Mouse (Mus musculus): ENCODE measurements around the gene Kcnip2.
"Not testable (repeated sequence)": the region's sequence is repeated elsewhere in the genome, so short reads cannot be mapped to it uniquely, and the experiment has no call there.

Gene Kcnip2

GRCm38 (mm10) chr19:45811028-45811674 is 4.7 kb downstream of the Kcnip2 start:
- DNase-seq (ENCODE audit: low read depth): no peak

GRCm38 (mm10) chr19:45807732-45808131 is 8.1 kb downstream of the Kcnip2 start:
- DNase-seq (ENCODE audit: low read depth): no peak

- DNase-seq (ENCODE audit: low read depth): not testable (repeated sequence)
Measured at GRCm38 (mm10) chr19:45805817-45806216, 10.0 kb downstream of the Kcnip2 start.

- DNase-seq (ENCODE audit: low read depth): no peak
Measured at GRCm38 (mm10) chr19:45804593-45805368, 11.1 kb downstream of the Kcnip2 start.

- DNase-seq (ENCODE audit: low read depth): no peak
Measured at GRCm38 (mm10) chr19:45803408-45803807, 12.5 kb downstream of the Kcnip2 start.

DNA sequence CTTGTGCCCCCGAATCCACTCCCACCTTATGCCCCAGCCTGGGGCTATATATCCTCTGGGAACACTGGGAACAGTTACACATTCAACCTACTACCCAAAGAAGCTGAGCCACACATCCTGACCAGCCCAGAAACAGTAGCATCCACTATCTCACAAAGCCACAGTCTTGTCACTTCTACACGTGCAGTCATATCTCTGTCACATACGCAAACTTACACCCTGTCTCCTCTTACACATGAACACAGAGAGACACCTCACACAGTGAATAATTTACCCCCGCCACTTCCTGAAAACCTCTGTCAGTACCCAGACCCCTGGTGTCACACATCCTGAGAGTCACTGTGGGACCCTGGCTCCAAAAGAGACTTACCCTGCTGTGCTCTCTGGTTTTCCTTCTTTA is 13.2 kb downstream of the Kcnip2 start:
- no peak for DNase-seq (ENCODE audit: low read depth)

DNA sequence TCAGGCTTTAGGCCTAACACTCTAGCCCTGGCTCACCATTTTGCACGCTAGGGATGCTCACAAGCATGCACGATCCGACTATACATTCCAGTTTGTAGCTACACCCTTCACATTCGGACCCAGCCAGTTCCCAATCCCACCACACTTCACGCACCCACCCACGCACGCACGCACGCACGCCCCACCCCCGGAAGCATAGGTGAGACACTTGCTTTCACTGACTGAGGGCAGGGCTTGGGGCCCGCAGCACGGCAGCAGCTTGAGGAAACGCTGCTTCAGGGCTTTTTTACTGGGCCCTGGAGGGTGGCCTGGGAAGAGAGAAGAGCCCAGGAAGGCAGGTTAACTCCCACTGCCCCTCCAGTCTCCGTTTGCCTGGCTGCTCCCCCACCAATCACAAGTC is 19.0 kb downstream of the Kcnip2 start:
- DNase-seq (ENCODE audit: low read depth): no peak

- no peak for DNase-seq (ENCODE audit: low read depth)
Measured at GRCm38 (mm10) chr19:45796061-45796556, 19.8 kb downstream of the Kcnip2 start.

DNA sequence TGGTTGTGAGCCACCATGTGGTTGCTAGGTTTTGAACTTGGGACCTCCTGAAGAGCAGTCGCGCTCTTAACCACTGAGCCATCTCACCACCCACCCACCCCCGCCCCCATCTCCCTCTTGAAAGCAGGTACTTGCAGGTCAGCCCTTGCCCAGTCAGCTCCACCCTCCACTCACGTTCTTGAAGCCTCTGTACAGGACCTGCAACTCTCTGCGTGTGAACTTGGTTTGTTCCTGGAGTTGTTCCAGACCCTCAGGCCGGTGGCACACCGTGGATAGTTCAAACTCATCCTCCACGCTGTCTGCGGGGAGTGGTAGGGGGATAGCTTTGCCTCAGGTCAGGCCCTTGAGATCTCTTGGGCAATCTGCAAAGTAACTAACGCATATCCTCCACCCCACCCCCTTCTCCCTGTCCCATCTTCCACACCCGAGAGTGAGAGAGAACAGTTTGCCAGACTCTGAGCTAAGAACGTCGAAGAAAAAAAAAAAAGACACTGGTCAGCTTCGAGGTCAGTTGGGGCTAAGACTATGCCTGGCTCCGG is 20.4 kb downstream of the Kcnip2 start:
- no peak for DNase-seq (ENCODE audit: low read depth)

GRCm38 (mm10) chr19:45794718-45795117 is 21.1 kb downstream of the Kcnip2 start:
- no peak for DNase-seq (ENCODE audit: low read depth)

- no peak for DNase-seq (ENCODE audit: low read depth)
Measured at GRCm38 (mm10) chr19:45792404-45792803, 23.5 kb downstream of the Kcnip2 start.

GRCm38 (mm10) chr19:45789888-45790874 is 25.7 kb downstream of the Kcnip2 start:
- DNase-seq (ENCODE audit: low read depth): peak; percentile 46

GRCm38 (mm10) chr19:45789365-45789764 is 26.5 kb downstream of the Kcnip2 start:
- DNase-seq (ENCODE audit: low read depth): no peak

DNA sequence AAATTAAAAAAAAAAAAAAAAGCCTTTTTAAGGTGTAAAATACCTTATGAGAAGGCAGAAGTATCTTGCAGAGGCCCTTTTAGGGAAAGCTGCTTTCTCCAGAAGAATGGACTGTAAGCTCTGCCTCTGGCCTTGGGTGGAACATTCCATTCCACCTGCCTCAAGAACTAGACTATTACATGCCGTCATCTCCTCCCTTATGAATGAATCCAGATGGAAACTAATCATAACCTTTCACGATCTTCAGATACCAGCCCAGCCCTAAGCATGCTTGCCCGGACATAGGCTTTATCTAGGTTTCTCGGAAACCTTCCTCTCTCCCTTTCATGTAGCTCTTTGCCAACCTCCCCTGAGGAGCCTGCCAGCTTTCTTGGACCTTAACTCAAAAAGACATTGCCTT is 27.5 kb downstream of the Kcnip2 start:
- no peak for DNase-seq (ENCODE audit: low read depth)

DNA sequence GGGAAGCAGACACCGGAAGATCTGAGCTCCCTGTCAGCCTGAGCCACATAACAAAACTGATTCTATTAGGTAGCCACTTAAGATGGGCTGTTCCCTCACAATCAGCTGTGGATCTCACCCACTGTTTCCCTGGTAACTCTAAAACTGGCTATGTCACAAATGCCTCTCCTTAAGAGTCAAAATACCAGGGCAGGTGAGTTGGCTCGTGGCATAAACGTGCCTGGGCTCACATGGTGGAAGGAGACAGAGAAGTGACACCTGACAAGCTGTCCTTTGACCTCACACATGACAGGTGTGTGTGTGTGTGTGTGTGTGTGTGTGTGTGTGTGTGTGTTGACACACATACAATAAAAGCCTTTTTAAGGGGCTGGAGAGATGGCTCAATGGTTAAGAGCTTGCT is 28.4 kb downstream of the Kcnip2 start:
- DNase-seq (ENCODE audit: low read depth): no peak

GRCm38 (mm10) chr19:45785470-45785869 is 30.4 kb downstream of the Kcnip2 start:
- DNase-seq (ENCODE audit: low read depth): no peak

DNA sequence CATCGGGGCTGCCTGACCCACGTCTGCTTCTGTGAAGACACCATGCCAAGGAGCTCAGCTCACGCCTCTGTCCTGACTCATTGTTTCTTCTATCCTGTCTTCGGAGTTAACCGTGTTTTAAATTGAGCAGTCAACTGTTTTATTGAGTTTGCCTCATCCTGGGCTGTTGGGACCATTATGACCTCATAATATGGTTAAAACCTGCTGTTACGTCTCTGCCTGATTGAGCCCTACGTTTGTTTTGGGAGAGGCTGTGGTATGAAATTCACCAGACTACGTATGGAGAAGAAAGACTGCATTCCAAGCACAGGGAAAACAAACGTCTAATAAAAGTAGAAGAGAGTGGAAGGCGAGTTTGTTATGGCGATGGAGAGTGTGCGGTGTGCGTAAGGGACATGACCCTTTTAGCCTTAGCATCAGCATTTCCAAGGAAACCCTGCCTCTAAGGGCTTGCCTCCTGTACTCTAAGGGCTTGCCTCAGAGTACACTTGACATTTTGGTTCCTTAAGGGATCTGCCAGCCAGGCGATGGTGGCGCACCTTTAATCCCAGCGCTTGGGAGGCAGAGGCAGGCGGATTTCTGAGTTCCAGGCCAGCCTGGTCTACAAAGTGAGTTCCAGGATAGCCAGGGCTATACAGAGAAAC is 31.8 kb downstream of the Kcnip2 start:
- DNase-seq (ENCODE audit: low read depth): no peak

- DNase-seq (ENCODE audit: low read depth): peak; percentile 97
Measured at GRCm38 (mm10) chr19:45783181-45783932, 32.5 kb downstream of the Kcnip2 start, which contains the start of gene Mgea5. Gene Mgea5, minus strand, starts transcription at chr19:45783837.

- DNase-seq (ENCODE audit: low read depth): peak; percentile 53
Measured at GRCm38 (mm10) chr19:45782315-45783001, 33.4 kb downstream of the Kcnip2 start.

DNA sequence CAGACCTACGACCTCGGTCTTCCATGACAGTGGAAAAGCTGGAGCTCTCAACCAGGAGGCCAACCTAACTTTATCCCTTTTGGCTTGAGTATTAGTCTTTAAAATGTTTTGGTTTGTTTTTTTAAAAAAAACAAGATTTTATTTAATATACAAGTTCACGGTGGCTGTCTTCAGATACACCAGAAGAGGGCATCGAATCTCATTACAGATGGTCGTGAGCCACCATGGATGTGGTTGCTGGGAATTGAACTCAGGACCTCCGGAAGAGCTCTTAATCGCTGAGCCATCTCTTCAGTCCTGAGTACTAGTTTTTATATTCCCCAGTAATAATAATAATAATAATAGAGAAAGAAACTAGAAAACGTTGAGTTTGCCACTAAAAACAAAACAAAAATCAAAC is 34.2 kb downstream of the Kcnip2 start:
- DNase-seq (ENCODE audit: low read depth): no peak
